Comparison of ENCODE assay signal across 9 mouse cellular contexts in genomic region chr4:134292067-134292466, GRCm38 (mm10). TPM values are rescaled to one million over a fixed set of nuclear protein-coding genes. Genes with fewer than 3 reads are reported as not detected.
DNase-seq lines count a peak whose midpoint lies in the region; ATAC-seq and TF ChIP-seq lines count a peak whose summit lies in the region.
"Had no signal": no experiment of that assay in that cellular context is flagged by ENCODE, and none has a peak within 500 bp of the region (broad histone marks: within the 10 kb centered on the region; RNA-seq: fewer than 3 reads in every experiment).

No protein-coding gene starts in this region.

- no peaks in the 10 kb centered on the region for H3K36me3 ChIP-seq in liver, embryonic 13.5 days

- ATAC-seq in erythroblast, adult 5-6 weeks (replicated peaks; ENCODE audit: low FRiP score, poor library complexity, severe bottlenecking) = peak; percentile 65; the same call in 1 of the 2 replicates
- ATAC-seq in liver, embryonic 13.5 days (ENCODE audit: low read depth) = no peak

- no peak for TF ChIP-seq POLR2A in bone marrow, adult 2 months (IDR thresholded peaks at IDR 0.05; ENCODE audit: borderline replicate concordance, control insufficient read depth, low read depth, low read length)

- no peak overlapping the region for H3K27ac ChIP-seq in bone marrow, adult 2 months (ENCODE audit: control insufficient read depth, insufficient read depth, low read depth, low read length, poor library complexity)
- no peak overlapping the region for H3K27ac ChIP-seq in liver, embryonic 13.5 days

- no peak overlapping the region for H3K4me2 ChIP-seq in liver, embryonic 13.5 days

- no peak overlapping the region for H3K9ac ChIP-seq in liver, embryonic 13.5 days

- no peak overlapping the region for H3K4me3 ChIP-seq in bone marrow, adult 2 months (replicated peaks; ENCODE audit: control insufficient read depth, low read depth, low read length)
- no peak overlapping the region for H3K4me3 ChIP-seq in liver, embryonic 13.5 days (replicated peaks)

- TF ChIP-seq CTCF in bone marrow, adult 2 months (IDR thresholded peaks at IDR 0.05; ENCODE audit: control insufficient read depth, insufficient read depth, low read length) = peak; percentile 93

- H3K4me1 ChIP-seq in bone marrow, adult 2 months (ENCODE audit: control insufficient read depth, insufficient read depth, low read length) = no peaks in the 10 kb centered on the region; the same call in 1 of the 2 replicates
- peaks cover 18% of the 10 kb centered on the region for H3K4me1 ChIP-seq in liver, embryonic 13.5 days (replicated peaks)

- peak; percentile 62 for DNase-seq in urinary bladder, adult 2 months (ENCODE audit: low spot score)
- no peak for DNase-seq in urinary bladder, postnatal 10 days (ENCODE audit: low spot score)
- peak; percentile 62 for DNase-seq in hindlimb bud, embryonic 11.5 days (ENCODE audit: extremely low spot score, low read depth, low spot score)
- DNase-seq in liver, embryonic 13.5 days = peak; percentile 51
- peak; percentile 36 for DNase-seq in right cerebral cortex, adult 18-20 months
- DNase-seq in urinary bladder, postnatal 25 days (ENCODE audit: low spot score) = peak; percentile 77

- 16% methylated on average over 7 of the region's 7 CpGs for WGBS in bone marrow, adult 2 months
- 22% methylated on average over 7 of the region's 7 CpGs for WGBS in liver, embryonic 13.5 days (ENCODE audit: insufficient replicate concordance)

- H3K27me3 ChIP-seq in liver, embryonic 13.5 days = peaks cover 18% of the 10 kb centered on the region

- H3K9me3 ChIP-seq in liver, embryonic 13.5 days (replicated peaks) = no peaks in the 10 kb centered on the region; the same call in 1 of the 2 replicates

RNA-seq across cellular contexts. Expression of gene Pdik1l, which starts 4.4 kb away (rescaled TPM):
- polyA plus RNA-seq in urinary bladder, adult 2 months (2012; rRNA removed) = 5.8 and 7.5 TPM in 2 replicates
- polyA plus RNA-seq in bone marrow, adult 2 months (2011; ENCODE audit: insufficient read depth, insufficient read length, low replicate concordance, missing spikeins) = 4.9 and 5.2 TPM in 2 replicates
- total RNA-seq in erythroblast, adult 5-6 weeks (2015; ENCODE audit: low replicate concordance) = 9.8 and 12.3 TPM in 2 replicates
- total RNA-seq in erythroblast, adult 5-6 weeks (2017; ENCODE audit: low replicate concordance) = 13.2 and 16.2 TPM in 2 replicates
- 12.3 and 15.7 TPM in 2 replicates for polyA plus RNA-seq in liver, embryonic 13.5 days (2015; fragmentation: Nextera tagmentation; extraction: Ambion mirVana)

RNA-seq across cellular contexts. Expression of gene Trim63, which starts 22.9 kb away (rescaled TPM):
- polyA plus RNA-seq in urinary bladder, adult 2 months (2012; rRNA removed) = 0.04 and 0.12 TPM in 2 replicates
- polyA plus RNA-seq in bone marrow, adult 2 months (2011; ENCODE audit: insufficient read depth, insufficient read length, low replicate concordance, missing spikeins) = 1.1 TPM in 1 of 2 replicates, not detected in the other
- total RNA-seq in erythroblast, adult 5-6 weeks (2015; ENCODE audit: low replicate concordance) = not detected in 2 replicates
- total RNA-seq in erythroblast, adult 5-6 weeks (2017; ENCODE audit: low replicate concordance) = not detected in 2 replicates
- 0.14 and 0.24 TPM in 2 replicates for polyA plus RNA-seq in liver, embryonic 13.5 days (2015; fragmentation: Nextera tagmentation; extraction: Ambion mirVana)

RNA-seq across cellular contexts. Expression of gene Grrp1, which starts 38.2 kb away (rescaled TPM):
- 13.7 TPM in 2 replicates for polyA plus RNA-seq in urinary bladder, adult 2 months (2012; rRNA removed)
- 5.2 and 7.5 TPM in 2 replicates for polyA plus RNA-seq in bone marrow, adult 2 months (2011; ENCODE audit: insufficient read depth, insufficient read length, low replicate concordance, missing spikeins)
- total RNA-seq in erythroblast, adult 5-6 weeks (2015; ENCODE audit: low replicate concordance) = not detected in 2 replicates
- total RNA-seq in erythroblast, adult 5-6 weeks (2017; ENCODE audit: low replicate concordance) = not detected in 2 replicates
- polyA plus RNA-seq in liver, embryonic 13.5 days (2015; fragmentation: Nextera tagmentation; extraction: Ambion mirVana) = 0.61 and 0.83 TPM in 2 replicates

RNA-seq across cellular contexts. Expression of gene Gm30191, which starts 45.3 kb away (rescaled TPM):
- polyA plus RNA-seq in urinary bladder, adult 2 months (2012; rRNA removed) = not detected in 2 replicates
- polyA plus RNA-seq in bone marrow, adult 2 months (2011; ENCODE audit: insufficient read depth, insufficient read length, low replicate concordance, missing spikeins) = not detected in 2 replicates
- total RNA-seq in erythroblast, adult 5-6 weeks (2015; ENCODE audit: low replicate concordance) = not detected in 2 replicates
- total RNA-seq in erythroblast, adult 5-6 weeks (2017; ENCODE audit: low replicate concordance) = not detected in 2 replicates
- polyA plus RNA-seq in liver, embryonic 13.5 days (2015; fragmentation: Nextera tagmentation; extraction: Ambion mirVana) = not detected in 2 replicates
- polyA plus RNA-seq: large intestine, adult 2 months had no signal

RNA-seq across cellular contexts. Expression of gene Zfp593, which starts 46.7 kb away (rescaled TPM):
- 8.9 and 11.0 TPM in 2 replicates for polyA plus RNA-seq in urinary bladder, adult 2 months (2012; rRNA removed)
- 2.6 and 8.0 TPM in 2 replicates for polyA plus RNA-seq in bone marrow, adult 2 months (2011; ENCODE audit: insufficient read depth, insufficient read length, low replicate concordance, missing spikeins)
- total RNA-seq in erythroblast, adult 5-6 weeks (2015; ENCODE audit: low replicate concordance) = 0.38 and 0.63 TPM in 2 replicates
- total RNA-seq in erythroblast, adult 5-6 weeks (2017; ENCODE audit: low replicate concordance) = 0.84 and 1.4 TPM in 2 replicates
- polyA plus RNA-seq in liver, embryonic 13.5 days (2015; fragmentation: Nextera tagmentation; extraction: Ambion mirVana) = 10.6 and 11.3 TPM in 2 replicates
